Mouse (Mus musculus): ENCODE measurements around the gene Tmem273.

The Tmem273 gene

DNA sequence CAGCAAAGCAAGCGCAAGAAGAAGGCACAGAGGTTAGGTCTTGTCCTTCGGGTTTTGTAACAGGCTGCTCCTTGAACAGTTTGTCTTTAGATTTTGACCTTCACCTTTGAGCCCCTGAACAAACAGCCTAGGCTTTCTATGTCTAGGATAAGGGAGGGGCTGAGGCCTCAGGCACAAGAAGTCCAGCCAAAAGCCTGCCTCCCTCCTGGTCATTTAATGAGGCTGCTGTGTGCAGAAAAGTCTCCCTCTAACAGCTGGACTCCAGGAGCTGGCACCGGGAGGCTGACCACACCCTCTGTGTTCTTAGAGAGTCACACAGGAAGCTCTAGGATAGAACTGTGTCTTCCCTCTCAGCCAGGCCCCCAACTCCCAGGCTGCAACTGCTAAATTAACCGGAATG, 41.4 kb downstream of the Tmem273 start:
- TF ChIP-seq GATA4 (IDR thresholded peaks at IDR 0.05; ENCODE audit: insufficient replicate concordance, low read length), result no peak

DNA sequence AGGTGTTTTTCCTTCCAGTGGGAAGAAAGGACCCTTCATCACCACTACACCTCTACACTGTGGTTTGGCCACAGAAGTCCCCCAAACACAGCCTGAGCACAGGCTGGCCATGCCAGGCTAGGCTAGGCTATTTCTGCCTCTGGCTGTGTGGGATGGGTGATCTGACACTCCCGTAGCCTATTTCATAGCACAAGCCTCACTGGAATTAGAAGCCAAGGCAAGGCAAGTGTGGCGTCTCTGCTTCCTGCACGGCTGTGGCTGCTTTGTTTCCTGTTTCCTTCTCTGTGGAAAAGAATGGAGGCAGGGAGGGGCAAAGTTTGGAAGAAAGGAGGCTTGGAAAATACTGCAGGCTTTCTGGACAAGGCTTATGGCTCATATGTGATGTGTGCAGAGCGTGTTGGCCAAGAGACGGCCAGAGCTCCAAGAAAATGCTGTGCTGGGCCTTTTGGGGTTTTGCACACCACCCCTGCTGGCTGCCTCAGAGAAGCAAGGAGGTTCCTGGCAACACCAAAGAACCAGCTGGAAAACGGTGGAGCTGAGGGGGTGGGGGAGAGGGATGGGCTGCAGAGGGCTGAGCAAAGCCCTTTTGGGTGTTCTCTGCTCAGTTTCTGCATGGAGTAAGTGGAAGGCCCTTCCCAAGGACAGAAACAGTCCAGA, 42.4 kb downstream of the Tmem273 start:
- no peak for TF ChIP-seq GATA4 (IDR thresholded peaks at IDR 0.05; ENCODE audit: insufficient replicate concordance, low read length)

DNA sequence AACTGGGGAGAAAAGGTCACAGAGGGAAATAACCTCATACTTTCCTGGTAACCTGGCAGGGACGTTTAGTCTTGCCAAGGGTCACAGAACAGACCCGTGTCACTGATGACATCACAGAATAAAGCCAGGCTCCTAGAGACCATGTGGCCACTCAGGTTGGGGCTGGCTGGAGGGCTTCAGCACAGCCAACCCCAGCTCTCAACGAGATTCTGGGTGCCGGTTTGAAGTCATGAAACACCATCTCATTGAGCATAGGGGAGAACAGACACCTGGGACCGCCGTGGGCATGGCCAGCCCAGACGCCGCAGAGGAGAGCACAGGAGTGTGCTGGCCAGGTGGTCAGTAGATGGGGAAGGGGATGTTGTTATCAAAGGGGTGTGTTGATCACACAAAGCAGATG, 48.1 kb downstream of the Tmem273 start, which contains the start of gene Fam170b:
Fam170b (plus strand) TSS at position 116 of the 400 bp plus-strand sequence.
- no peak for TF ChIP-seq GATA4 (IDR thresholded peaks at IDR 0.05; ENCODE audit: insufficient replicate concordance, low read length)

DNA sequence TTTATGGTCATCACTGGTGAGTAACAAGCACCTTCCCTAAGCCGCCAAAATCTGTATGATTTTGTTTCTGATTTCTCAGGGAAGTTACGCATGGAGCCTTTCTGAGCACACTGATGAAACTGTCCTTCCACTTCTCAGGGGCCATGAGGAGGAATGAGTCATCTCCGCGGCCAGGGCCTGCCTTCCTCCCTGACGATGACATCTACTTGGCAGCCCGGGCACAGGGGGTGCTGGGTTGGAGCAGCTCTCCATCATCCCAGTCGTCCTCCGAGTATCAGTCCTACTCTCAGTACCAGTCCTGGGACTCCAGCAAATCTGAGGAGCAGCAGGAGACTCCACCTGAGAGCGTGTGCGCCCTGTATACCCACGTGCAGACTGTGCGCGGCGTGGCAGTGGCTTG, 49.4 kb downstream of the Tmem273 start:
- no peak; the same call in 1 of the 2 replicates for TF ChIP-seq GATA4 (IDR thresholded peaks at IDR 0.05; ENCODE audit: insufficient replicate concordance, low read length)

DNA sequence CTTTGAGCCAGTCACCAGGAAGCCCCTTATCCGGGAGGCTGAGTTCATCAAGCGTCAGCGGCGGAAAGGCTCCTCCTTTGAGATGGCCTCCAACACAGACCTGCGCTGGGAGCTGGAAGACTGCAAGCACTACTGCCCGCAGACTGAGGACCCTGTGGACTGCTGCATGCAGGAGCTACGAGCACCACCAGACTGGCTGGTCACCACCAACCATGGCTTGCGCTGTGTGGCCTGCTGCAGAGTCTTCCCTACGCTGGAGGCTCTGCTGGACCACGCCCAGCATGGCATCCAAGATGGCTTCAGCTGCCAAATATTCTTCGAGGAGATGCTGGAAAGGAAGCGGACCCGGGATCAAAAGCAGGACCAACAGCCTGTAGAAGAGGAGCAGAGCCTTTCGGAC, 49.8 kb downstream of the Tmem273 start:
- TF ChIP-seq GATA4 (IDR thresholded peaks at IDR 0.05; ENCODE audit: insufficient replicate concordance, low read length), result no peak

DNA sequence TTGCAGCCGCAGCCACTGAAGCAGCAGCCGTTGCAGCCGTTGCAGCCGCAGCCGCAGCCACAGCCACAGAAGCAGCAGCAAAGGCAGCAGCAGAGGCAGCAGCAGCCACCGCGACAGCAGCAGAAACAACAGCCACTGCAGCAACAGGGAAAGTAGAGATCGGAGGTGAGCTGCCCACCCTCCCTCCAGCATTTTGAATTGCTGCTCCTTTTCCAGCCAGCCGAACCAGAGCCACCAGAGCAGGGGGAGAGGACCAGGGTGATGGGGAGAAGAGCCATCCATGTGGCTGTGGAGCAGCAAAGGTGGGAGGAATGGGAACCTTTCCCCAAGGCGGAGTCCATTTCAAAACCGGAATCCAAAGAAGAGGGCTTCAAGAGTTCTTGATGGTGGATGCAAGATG, 50.4 kb downstream of the Tmem273 start:
- TF ChIP-seq GATA4 (IDR thresholded peaks at IDR 0.05; ENCODE audit: insufficient replicate concordance, low read length), result no peak

DNA sequence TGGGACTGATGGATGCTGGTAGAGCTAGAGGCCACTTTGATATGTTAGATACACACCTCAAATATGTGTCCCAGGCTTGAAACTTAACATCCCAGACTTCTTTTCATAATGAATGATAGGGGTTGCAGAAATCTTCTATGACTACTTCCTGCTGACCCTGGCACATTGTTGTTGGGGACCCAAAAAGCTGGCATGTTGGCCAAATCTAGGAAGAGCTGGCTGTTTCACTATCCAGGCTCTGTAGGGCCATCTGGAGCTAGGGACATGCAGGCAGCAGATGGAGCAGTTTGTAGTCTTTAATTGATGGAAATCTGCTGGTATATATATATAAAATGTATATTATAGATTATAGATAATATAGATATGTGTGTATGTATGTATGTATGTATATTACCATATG, 56.3 kb downstream of the Tmem273 start:
- TF ChIP-seq GATA4 (IDR thresholded peaks at IDR 0.05; ENCODE audit: insufficient replicate concordance, low read length), result no peak

DNA sequence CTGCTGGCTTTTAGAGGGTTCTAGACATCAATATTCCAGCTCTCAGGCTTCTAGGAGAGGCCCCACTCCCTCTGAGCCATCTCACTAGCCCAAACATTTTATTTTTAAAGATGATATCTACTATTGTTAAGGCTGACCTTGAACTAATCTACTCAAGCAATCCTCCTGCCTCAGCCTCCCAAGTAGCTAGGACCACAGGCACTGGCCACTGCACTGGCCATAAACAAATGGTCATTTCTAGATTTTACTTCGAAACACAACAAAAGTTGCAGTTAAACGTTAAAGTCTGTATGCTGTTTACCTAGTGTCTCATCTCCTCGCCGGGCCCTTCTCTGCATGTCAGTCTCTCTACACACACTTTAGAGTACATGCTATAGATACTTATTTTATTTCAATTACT, 68.3 kb downstream of the Tmem273 start:
- no peak for TF ChIP-seq GATA4 (IDR thresholded peaks at IDR 0.05; ENCODE audit: insufficient replicate concordance, low read length)

DNA sequence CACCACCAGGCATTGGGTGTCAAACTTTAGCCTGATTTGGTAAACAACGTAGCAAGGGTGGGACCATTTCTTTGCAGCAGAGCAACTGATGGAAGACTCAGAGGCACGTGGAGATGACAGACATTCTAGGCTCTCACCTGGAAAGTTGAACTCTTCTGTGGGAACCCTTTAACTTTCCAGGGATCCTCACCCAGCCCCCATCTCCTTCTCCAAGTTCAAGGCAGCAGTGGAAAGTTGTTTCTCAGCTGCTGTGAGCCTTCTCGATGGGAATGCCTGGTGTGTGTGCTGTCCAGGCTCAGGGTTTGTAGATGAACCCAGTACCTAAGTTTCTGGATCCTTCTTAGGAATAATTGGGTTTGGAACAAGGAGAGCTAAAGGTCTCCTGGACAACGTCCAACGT, 70.5 kb downstream of the Tmem273 start:
- no peak for TF ChIP-seq GATA4 (IDR thresholded peaks at IDR 0.05; ENCODE audit: insufficient replicate concordance, low read length)

DNA sequence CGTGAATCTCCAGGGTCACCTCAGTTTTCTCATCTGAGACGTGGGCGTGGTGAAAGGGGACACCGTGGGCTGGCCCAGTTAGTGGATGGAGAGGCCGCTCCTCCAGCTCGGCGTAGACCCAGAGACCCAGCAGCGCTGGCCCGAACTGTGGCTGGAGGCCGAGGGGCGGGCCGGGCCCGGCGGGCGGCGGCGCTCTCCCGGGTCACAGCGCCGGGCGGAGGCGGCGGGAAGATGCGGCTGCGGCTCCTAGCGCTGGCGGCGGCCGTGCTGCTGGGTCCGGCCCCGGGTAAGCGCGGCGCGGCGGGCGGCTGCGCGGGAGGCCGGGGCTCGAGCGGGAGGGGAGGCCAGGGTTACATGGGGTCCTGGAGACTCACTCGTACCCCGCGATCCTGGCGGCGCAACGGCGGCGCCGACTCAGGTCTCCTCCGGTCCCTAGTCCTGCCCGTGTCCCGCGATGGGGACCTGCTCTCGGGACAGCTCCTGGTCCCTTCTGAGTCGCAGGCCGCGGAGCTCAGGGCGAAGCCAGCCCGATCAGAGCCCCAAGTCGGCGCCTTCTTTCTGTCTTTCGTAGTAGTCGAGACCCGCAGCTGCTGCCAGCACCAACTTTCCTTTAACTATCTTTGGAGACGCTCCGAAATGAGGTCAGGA, 71.0 kb downstream of the Tmem273 start, which contains the start of gene Vstm4:
Vstm4 (plus strand) TSS at position 76 of the 648 bp plus-strand sequence.
- TF ChIP-seq GATA4 (IDR thresholded peaks at IDR 0.05; ENCODE audit: insufficient replicate concordance, low read length), result no peak

DNA sequence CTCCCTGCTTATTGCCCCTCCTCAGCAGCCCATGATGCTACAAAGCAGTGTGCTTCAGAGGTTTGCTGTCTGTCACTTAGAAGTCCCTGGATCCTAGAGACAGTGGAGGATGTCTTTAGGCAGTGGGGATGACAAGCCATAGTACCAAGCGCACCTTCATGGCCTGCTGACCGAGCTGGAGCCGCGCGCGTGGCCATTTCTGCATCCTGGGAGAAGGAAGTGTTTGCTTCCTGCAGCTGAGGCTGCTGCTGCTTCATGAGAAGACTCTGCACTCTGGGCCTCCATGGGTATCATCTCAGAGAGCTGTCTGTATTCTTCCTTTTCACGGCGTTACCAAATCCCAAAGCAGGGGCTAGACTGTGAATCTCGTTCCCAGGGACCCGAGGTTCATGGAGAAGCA, 72.6 kb downstream of the Tmem273 start:
- TF ChIP-seq GATA4 (IDR thresholded peaks at IDR 0.05; ENCODE audit: insufficient replicate concordance, low read length), result no peak

DNA sequence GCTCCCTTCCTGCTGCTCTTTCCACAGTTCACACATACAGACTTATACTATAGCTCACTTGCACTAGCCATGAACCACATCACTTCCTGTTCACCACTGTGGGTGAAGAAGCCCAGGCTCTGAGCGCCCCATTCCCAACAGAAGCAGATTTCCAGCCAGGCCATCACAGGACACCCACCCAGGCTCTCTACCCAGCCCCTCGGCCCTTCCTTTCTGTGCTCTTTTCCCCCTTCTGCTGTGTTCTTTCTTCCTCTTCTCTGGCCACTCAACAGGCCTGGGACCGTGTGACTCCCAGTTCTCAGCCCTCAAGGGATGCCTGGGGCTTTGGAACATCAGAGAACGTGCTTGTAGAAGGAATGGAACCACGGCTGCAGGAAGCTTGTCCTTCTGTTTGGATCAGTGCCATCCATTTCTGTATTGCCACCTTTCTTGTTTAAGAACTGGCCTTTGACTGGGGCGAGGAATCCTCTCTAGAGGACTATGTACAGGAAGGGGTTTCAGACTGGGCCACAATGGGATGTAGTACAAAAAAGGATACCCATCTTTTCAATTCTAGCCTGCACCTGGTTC, 73.3 kb downstream of the Tmem273 start:
- TF ChIP-seq GATA4 (IDR thresholded peaks at IDR 0.05; ENCODE audit: insufficient replicate concordance, low read length), result no peak

DNA sequence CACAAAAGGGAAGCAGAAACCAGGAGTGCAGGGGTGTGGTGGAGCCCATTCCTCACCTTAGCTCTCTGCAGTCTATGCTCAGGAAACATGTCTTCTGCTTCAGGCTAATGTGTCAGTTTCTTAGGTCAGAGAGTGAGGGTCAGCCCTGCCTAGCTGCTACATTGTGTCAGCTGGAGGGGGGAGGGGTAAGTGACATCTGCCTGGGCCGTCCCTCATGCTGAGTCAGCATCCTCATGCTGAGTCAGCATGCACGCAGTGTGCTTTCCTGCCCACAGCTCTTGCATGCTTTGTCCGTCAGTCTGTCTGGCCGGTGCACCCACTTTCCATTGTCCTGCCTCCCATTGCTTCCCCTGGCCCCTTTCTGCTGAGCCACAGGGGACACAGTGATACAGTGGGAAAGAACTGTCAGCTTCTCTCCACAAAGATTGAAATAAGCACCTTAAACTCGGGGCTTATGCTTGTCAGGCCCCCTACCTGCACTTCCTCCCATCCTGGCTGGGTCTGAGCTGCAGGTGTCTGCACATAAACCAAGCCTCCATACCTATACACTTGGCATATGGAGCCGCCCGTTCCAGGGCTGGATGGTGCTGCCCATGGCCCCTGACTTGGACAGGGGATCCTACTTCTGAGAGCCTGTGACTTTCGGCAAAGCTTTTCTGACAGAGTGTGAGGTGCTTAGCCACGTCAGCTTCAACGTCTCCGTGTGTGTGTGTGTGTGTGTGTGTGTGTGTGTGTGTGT, 74.2 kb downstream of the Tmem273 start:
- no peak for TF ChIP-seq GATA4 (IDR thresholded peaks at IDR 0.05; ENCODE audit: insufficient replicate concordance, low read length)

DNA sequence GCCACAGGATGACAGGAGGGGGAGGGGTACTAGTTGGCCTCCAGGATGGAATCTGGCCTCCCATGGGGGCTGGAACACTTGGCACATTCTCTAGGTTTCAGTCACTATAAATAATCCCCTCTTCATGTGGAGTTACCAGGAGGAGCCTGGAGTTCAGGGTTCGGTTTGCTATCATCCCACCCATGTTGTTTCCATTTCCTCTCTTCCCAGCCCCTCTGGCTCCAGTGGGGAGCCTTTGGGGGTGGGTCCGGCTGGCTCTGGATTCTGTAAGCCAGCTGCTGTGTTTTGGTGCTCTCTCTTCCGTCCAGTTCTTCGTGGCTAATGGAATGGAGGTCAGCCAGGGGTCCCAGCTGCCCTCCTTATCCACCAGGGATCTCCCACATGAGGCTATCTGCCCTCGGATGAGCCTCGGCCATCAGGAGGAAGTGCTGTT, 75.4 kb downstream of the Tmem273 start:
- no peak for TF ChIP-seq GATA4 (IDR thresholded peaks at IDR 0.05; ENCODE audit: insufficient replicate concordance, low read length)

DNA sequence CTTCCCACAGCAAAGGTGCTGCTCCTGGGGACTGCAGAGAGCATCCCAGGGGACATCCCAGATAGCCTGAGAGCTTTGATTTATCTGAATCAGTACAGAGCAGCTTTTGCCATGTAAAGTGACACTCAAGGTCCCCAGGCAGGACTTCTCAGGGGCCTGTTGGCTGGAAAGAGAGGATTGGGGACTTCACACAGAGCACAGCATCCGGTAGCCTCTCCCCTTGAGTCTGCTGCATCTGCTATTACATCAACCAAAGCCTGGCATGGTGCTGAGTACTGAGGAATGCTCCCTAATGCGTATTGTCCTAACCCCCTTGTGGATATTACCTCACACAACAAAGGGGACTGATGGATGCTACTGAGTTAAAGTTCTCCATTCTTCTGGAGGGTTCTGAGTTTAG, 75.9 kb downstream of the Tmem273 start:
- no peak for TF ChIP-seq GATA4 (IDR thresholded peaks at IDR 0.05; ENCODE audit: insufficient replicate concordance, low read length)

DNA sequence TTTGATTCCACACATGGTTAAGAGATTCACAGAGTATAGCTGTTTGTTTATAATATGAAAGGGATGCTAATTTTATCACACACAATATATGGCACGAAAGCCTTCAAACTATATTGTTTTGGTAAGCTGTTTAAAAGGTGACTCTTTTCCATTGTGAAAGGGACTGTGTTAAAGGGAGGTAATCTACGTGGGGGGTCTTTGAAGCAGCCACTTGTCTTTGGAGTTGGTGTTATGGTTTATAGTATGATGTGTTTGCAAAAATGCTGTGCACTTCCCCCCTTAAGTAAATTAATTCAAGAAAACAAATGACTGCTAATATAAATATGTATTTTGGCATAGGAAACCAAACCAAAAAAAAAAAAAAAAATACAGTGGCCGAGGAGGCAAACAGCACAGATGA, 79.6 kb downstream of the Tmem273 start:
- no peak for TF ChIP-seq GATA4 (IDR thresholded peaks at IDR 0.05; ENCODE audit: insufficient replicate concordance, low read length)
